Mouse (Mus musculus) stomach, embryonic 14.5 days (tissue): ENCODE measurements at regions not wholly inside any gene's neighbourhood (a gene's known extent, or its start where the extent isn't known, plus 50 kb on each side); places are given as distances from the start of the nearest gene placed in this dataset.
A peak's percentile ranks its signal among the peaks of the same experiment; 100 is the strongest.

Experiments
- ATAC-seq: fragments of 200-750 bp; cut with Nextera tagmentation; 2 replicates; pipeline ENCODE4 v1.8.0; 2017; ENCODE audit warnings: low read depth, moderate TSS enrichment; ENCODE audit not compliant: insufficient number of reproducible peaks, insufficient read depth, low FRiP score
- H3K27ac ChIP-seq: fragments of 300-500 bp; sonication (generic); 2 replicates; pipeline ENCODE4 v1.5.1; 2014; ENCODE audit warnings: mild to moderate bottlenecking, low read length, moderate library complexity, mixed read lengths
- H3K27me3 ChIP-seq: fragments of 300-500 bp; sonication (generic); 2 replicates; pipeline ENCODE4 v1.6.1; 2014; ENCODE audit warnings: low read length, control low read depth, mixed read lengths; ENCODE audit not compliant: control insufficient read depth, insufficient read depth
- H3K36me3 ChIP-seq: fragments of 300-500 bp; sonication (generic); 2 replicates; pipeline ENCODE4 v1.6.1; 2014; ENCODE audit warnings: mild to moderate bottlenecking, control low read depth, low read length, moderate library complexity, mixed read lengths; ENCODE audit not compliant: control insufficient read depth, insufficient read depth
- H3K4me1 ChIP-seq: fragments of 300-500 bp; sonication (generic); 2 replicates; pipeline ENCODE4 v1.6.1; 2014; ENCODE audit warnings: low read length, control low read depth, mixed read lengths; ENCODE audit not compliant: control insufficient read depth, insufficient read depth
- H3K4me2 ChIP-seq: fragments of 300-500 bp; sonication (generic); replicated peaks from 2 replicates; pipeline ENCODE4 v1.6.1; 2014; ENCODE audit warnings: low read depth, low read length, control low read depth
- H3K4me3 ChIP-seq: fragments of 300-500 bp; sonication (generic); 2 replicates; pipeline ENCODE4 v1.5.1; 2014; ENCODE audit warnings: low read depth, low read length, control low read depth
- H3K9ac ChIP-seq: fragments of 300-500 bp; sonication (generic); replicated peaks from 2 replicates; pipeline ENCODE4 v1.6.1; 2014; ENCODE audit warnings: low read depth, mild to moderate bottlenecking, control low read depth, low read length, moderate library complexity, mixed read lengths
- H3K9me3 ChIP-seq: fragments of 300-500 bp; sonication (generic); 2 replicates; pipeline ENCODE4 v1.6.1; 2016; ENCODE audit warnings: low read depth, low read length, control low read depth; ENCODE audit not compliant: control insufficient read depth
- WGBS: fragments of 180-500 bp; shearing (Covaris S2); extraction: QIAGEN DNeasy Blood & Tissue Kit; methylation state at CpG from one replicate; pipeline ENCODE4 v1.1.7; 2014; 5-methylcytosine and 5-hydroxymethylcytosine counted together

DNA sequence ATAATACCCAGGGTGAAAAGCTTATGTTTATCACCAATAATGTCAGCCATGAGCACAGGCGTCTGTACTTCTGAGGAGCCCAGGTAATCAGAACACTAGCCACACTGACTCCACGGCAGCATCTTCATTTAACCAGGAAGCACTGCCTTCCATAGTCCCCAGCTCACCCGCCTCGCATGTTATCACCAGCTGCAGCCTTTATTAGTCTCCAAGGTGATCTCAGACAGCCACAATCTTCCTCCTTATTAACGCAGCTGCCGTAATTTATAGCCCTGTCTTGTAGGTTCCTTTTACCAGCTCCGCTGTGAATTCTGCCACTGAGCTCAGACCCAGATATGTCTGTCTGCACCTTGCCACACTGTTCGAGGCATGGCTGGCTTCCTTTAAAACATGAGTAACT, 127.2 kb upstream of the Sh3bp4 start:
- Histone ChIP-seq H3K27ac (no peak overlapping the region), H3K4me1 (peaks cover 10% of the 10 kb centered on the region; the same call in 1 of the 2 replicates), H3K36me3 (no peaks in the 10 kb centered on the region), H3K9ac (no peak overlapping the region), H3K4me3 (no peak overlapping the region), H3K4me2 (no peak overlapping the region), H3K27me3 (no peaks in the 10 kb centered on the region), H3K9me3 (no peaks in the 10 kb centered on the region)
- no peak for ATAC-seq
- 54% methylated on average over 8 of the region's 8 CpGs for WGBS

DNA sequence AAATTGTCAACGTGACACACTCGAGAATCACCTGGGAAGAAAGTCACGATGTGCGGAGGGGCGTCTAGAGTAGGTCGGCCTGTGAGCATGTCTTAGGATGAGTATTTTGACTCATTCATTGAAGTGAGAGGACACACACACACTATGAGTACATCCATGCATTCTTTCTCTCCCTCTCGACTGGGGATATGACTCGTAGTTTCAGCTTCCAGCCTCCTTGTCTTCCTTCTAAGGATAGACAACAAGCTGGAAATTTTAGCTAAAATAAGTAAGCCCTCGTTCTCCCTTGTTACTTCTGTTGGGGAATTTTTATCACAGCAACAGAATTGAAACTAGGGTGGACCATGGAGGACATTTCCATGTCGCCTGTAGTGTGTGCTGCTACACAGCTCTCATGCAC, 124.3 kb upstream of the Sh3bp4 start:
- Histone ChIP-seq H3K27me3 (no peaks in the 10 kb centered on the region), H3K9ac (no peak overlapping the region), H3K27ac (no peak overlapping the region), H3K4me1 (peaks cover 10% of the 10 kb centered on the region; the same call in 1 of the 2 replicates), H3K4me3 (no peak overlapping the region), H3K4me2 (no peak overlapping the region), H3K36me3 (no peaks in the 10 kb centered on the region), H3K9me3 (peaks cover 9% of the 10 kb centered on the region; the same call in 1 of the 2 replicates)
- 89% methylated on average over 10 of the region's 10 CpGs for WGBS
- no peak for ATAC-seq

DNA sequence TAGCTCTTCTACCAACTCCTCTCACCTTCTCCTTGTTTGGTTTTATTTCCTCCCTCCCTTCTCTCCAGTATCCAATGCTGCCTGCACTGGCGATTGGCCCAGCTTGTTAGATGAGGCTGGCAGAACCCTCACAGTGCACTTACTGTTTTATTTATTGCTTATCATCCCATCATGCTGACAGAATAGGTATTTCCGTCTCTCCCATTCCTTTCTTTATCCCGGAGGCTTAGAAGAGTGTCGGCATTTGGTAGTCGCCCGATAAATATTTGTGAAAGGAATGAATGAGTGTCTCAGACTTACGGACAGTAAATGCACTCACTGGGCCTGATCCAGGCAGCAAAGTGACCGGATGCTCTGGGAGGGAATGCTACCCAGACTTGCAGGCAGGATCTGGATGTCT, 123.8 kb upstream of the Sh3bp4 start:
- Histone ChIP-seq H3K4me2 (no peak overlapping the region), H3K9ac (no peak overlapping the region), H3K27me3 (no peaks in the 10 kb centered on the region), H3K27ac (no peak overlapping the region), H3K36me3 (no peaks in the 10 kb centered on the region), H3K4me1 (peaks cover 10% of the 10 kb centered on the region; the same call in 1 of the 2 replicates), H3K9me3 (peaks cover 9% of the 10 kb centered on the region; the same call in 1 of the 2 replicates), H3K4me3 (no peak overlapping the region)
- no peak for ATAC-seq
- WGBS, result 40% methylated on average over 8 of the region's 8 CpGs

DNA sequence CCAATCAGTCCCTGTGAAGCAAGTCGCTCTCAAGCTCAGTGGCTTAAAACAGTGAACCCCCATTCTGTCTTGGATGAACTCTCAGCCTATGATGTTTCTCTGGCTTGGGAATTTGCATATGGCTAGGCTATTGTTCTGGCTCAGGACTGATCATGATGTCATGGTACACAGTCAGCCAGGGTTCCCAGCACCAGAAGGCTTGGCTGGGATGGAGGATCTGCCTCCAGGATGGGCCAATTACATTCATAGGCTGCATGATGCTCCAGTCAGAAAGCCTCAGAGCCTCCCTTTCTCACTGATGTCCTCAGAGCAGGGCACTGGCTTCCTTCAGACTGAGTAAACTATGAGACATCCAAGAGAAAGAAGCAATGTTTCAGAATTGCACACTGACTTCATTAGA, 120.3 kb upstream of the Sh3bp4 start:
- Histone ChIP-seq H3K36me3 (no peaks in the 10 kb centered on the region), H3K9ac (no peak overlapping the region), H3K27ac (no peak overlapping the region), H3K9me3 (peaks cover 9% of the 10 kb centered on the region; the same call in 1 of the 2 replicates), H3K4me2 (no peak overlapping the region), H3K4me3 (no peak overlapping the region), H3K4me1 (peaks cover 10% of the 10 kb centered on the region; the same call in 1 of the 2 replicates), H3K27me3 (no peaks in the 10 kb centered on the region)
- WGBS, result 77% methylated on average over 1 of the region's 1 CpGs
- no peak for ATAC-seq

DNA sequence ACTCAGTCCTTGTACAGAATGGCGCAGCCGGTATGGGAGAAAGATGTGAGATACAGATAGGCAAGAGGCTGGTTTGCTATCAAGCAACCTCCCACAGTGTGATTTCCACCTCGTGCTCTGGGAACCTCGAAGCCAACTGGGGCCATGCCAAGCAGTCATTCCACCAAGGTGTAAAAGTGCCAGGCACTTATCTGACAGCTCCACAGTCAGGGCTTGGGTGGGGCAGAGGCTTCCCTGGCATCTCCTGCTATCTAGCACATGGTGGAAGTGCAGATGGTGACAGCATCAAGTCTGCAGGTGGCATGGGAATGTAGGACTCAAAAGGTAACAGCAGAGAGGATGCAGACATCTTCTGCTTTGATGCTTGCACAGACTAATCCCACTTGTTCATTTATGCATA, 116.7 kb upstream of the Sh3bp4 start:
- Histone ChIP-seq H3K9ac (no peak overlapping the region), H3K27me3 (no peaks in the 10 kb centered on the region), H3K4me2 (no peak overlapping the region), H3K27ac (no peak overlapping the region), H3K4me1 (no peaks in the 10 kb centered on the region), H3K4me3 (no peak overlapping the region), H3K9me3 (peaks cover 9% of the 10 kb centered on the region; the same call in 1 of the 2 replicates), H3K36me3 (no peaks in the 10 kb centered on the region)
- no peak for ATAC-seq
- WGBS, result 87% methylated on average over 4 of the region's 4 CpGs

DNA sequence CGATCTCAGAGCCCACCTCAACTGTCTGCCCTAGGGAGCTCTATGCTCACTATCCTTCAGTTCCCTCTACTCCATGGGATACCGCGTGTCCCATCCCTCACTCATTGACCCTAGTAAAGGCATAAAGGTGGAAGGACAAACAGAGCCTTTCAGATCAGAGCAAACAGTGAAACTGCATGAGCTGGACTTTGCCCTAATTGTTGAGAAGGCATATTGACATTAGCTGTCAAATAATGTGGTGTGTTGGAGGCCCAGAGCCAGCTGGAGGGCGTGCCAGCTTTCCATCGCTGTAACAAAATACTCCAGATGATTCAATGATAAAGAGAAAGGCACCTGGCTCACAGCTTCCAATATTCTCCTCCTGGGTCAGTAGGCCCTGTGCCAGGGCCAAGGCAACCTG, 115.4 kb upstream of the Sh3bp4 start:
- H3K27ac ChIP-seq, result no peak overlapping the region; the same call in 1 of the 2 replicates
- H3K4me2 ChIP-seq, result no peak overlapping the region
- no peaks in the 10 kb centered on the region for H3K9me3 ChIP-seq
- 55% methylated on average over 5 of the region's 5 CpGs for WGBS
- H3K27me3 ChIP-seq, result no peaks in the 10 kb centered on the region
- ATAC-seq, result peak; percentile 86
- H3K4me1 ChIP-seq, result no peaks in the 10 kb centered on the region
- no peak overlapping the region for H3K9ac ChIP-seq
- H3K36me3 ChIP-seq, result no peaks in the 10 kb centered on the region
- H3K4me3 ChIP-seq, result no peak overlapping the region

DNA sequence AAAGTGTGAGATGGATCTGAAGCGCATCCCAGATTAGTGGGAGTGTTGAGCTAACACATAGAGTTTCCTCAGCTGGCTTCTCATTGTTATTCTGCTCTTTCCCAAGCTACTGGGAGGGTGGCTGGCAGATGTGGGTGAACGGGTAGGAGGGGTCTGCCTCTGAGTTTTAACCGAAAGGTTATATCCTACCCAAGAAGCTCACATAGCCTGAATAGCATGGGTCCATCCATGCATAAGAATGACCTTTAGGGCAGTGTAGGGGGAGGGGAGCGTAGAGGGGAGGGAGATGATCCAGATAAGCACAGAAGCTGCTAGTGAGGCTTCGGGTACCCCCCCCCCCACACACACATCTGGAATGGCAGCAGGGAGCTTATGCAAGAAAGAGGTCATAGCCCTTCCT, 113.2 kb upstream of the Sh3bp4 start:
- ATAC-seq, result no peak
- H3K4me1 ChIP-seq, result no peaks in the 10 kb centered on the region
- no peaks in the 10 kb centered on the region for H3K36me3 ChIP-seq
- H3K9me3 ChIP-seq, result no peaks in the 10 kb centered on the region
- no peak overlapping the region for H3K9ac ChIP-seq
- no peaks in the 10 kb centered on the region for H3K27me3 ChIP-seq
- no peak overlapping the region for H3K4me3 ChIP-seq
- 80% methylated on average over 5 of the region's 5 CpGs for WGBS
- no peak overlapping the region for H3K4me2 ChIP-seq
- H3K27ac ChIP-seq, result no peak overlapping the region

DNA sequence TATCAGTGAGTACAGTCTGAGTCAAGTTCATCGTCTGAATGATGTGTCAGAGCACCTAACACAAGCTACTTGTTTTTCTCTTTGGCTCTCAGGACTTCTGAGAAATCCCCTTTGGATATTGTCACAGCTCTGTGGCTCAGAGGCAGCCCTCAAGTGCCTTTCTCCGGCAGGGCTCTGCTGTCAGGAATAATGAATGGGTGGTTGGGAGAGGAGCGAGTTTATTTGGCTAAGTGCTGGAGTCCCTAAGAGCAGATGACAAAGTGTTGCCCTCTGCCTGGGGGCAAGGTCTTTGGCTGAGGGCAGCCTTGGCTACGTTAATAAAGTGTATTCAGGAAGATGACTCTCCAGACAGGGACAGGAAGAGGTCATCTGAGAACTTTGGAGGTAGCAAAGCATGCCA, 110.5 kb upstream of the Sh3bp4 start:
- 9% methylated on average over 4 of the region's 4 CpGs for WGBS
- no peak for ATAC-seq

DNA sequence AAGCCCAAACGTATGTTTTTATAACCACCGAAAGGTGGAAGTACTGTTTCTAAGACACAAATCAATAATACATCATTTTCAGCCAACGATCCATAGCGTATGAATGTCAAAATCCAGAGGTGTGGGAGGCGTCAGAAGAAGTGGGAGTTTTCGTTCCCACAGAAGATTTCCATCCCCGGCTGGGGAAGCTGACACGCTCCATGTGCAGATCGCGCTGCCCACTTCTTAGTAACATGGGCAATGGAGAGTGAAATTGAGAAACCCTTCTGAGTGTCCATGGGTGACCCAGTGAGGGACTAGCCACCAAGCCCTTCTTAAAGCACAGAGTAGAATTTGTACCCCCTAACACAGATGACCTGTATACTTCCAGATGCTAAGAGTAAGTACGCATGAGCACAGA, 110.1 kb upstream of the Sh3bp4 start:
- no peaks in the 10 kb centered on the region for H3K9me3 ChIP-seq
- no peak overlapping the region for H3K4me2 ChIP-seq
- 46% methylated on average over 11 of the region's 11 CpGs for WGBS
- no peak overlapping the region for H3K27ac ChIP-seq
- H3K9ac ChIP-seq, result no peak overlapping the region
- no peak overlapping the region for H3K4me3 ChIP-seq
- no peak for ATAC-seq
- no peaks in the 10 kb centered on the region for H3K27me3 ChIP-seq
- no peaks in the 10 kb centered on the region for H3K36me3 ChIP-seq
- no peaks in the 10 kb centered on the region for H3K4me1 ChIP-seq

More for the DNA sequence above, 110.5 kb upstream of the Sh3bp4 start:
- H3K4me1 ChIP-seq, result no peaks in the 10 kb centered on the region
- H3K4me3 ChIP-seq, result no peak overlapping the region
- H3K9me3 ChIP-seq, result no peaks in the 10 kb centered on the region
- no peak overlapping the region for H3K9ac ChIP-seq
- no peaks in the 10 kb centered on the region for H3K27me3 ChIP-seq
- no peak overlapping the region for H3K27ac ChIP-seq
- H3K4me2 ChIP-seq, result no peak overlapping the region
- no peaks in the 10 kb centered on the region for H3K36me3 ChIP-seq
